Mouse (Mus musculus) regulatory T cell (primary cell): ENCODE measurements around the gene Dcaf8.

ENCODE experiments used
- in situ Hi-C: fragments of 300-600 bp; cut with MboI, MseI; formaldehyde crosslinking; loops from one replicate; pipeline ENCODE4 v1.15.1; 2025; ENCODE audit warnings: high pct_unique_total_duplicates

Dcaf8 gene

GRCm38 (mm10) chr1:172147835-172148278 lies at the start of gene Dcaf8:
Gene Dcaf8, plus strand, starts transcription at chr1:172148084.
- in situ Hi-C loops = loop anchor here (5.0 to 25.0 kb wide), 2 partner anchors 164 to 364 kb away; partner anchors contain the start of genes Cfap45 and Tagln2

GRCm38 (mm10) chr1:172099325-172100033 lies 48.4 kb upstream of the Dcaf8 start:
- in situ Hi-C loops = no loop called here

GRCm38 (mm10) chr1:172103619-172104018 lies 44.3 kb upstream of the Dcaf8 start:
- in situ Hi-C loops = no loop called here

DNA sequence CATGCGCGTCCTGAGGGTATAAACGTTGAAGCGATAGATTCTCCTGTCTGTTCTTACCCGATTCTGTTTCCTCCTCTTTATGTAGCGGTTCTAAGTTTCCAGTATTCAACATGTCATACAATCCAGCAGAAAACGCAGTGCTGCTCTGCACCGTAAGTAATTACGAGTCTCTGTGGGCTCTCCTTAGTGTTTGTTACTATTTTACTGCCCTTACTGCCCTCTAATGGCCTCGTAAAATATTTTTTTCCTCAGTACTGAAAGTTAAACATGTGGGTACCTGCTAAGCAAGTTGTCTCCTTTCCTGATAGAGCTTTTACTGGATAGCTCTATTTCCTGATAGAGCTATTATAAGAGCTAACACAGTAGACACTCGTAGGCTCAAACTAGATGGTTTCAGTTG lies 42.8 kb upstream of the Dcaf8 start:
- in situ Hi-C loops = no loop called here

DNA sequence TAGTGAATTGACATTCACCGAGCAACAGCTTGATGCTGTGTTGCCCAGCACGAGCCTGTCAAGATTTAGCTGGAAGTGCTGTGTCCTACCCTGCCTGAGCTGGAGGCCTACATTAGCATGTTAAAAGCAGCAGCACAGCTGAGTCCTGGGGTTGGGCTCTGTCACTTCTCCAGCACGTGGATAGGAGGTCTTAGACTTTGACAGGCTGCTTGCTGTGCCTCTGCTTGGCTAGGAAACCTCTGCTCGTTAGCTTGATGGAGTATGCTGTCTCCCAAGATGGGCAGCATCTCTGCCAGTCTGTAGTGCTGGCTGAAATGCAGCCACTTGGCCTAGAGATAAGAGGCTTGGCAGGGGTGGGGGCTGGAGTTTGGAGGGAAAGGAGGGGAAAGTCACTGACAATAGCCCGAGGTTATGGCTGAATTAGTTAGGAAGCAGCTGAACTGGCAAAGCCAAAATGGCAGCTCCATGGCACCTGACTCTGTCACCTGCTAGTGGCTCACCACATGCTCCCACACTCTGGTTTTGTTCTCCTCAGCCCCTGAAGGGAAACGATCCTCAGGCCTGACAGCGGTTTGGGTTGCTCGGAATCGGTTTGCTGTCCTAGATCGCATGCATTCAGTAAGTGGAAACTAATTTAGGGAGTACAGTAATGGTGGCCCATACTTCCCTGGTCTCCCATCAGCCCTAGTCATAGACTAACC lies 40.0 kb upstream of the Dcaf8 start:
- in situ Hi-C loops = no loop called here

GRCm38 (mm10) chr1:172116948-172117347 lies 30.9 kb upstream of the Dcaf8 start:
- in situ Hi-C loops = loop anchor here (10.0 kb wide), 1 partner anchor 302 kb away; no protein-coding TSS in a partner anchor

- in situ Hi-C loops = loop anchor here (10.0 kb wide), 1 partner anchor 304 kb away; no protein-coding TSS in a partner anchor
Measured at GRCm38 (mm10) chr1:172119100-172119499, 28.8 kb upstream of the Dcaf8 start.

GRCm38 (mm10) chr1:172119720-172120119 lies 28.2 kb upstream of the Dcaf8 start:
- in situ Hi-C loops = loop anchor here (10.0 kb wide), 1 partner anchor 305 kb away; no protein-coding TSS in a partner anchor

- in situ Hi-C loops = no loop called here
Measured at GRCm38 (mm10) chr1:172122671-172123070, 25.2 kb upstream of the Dcaf8 start.

DNA sequence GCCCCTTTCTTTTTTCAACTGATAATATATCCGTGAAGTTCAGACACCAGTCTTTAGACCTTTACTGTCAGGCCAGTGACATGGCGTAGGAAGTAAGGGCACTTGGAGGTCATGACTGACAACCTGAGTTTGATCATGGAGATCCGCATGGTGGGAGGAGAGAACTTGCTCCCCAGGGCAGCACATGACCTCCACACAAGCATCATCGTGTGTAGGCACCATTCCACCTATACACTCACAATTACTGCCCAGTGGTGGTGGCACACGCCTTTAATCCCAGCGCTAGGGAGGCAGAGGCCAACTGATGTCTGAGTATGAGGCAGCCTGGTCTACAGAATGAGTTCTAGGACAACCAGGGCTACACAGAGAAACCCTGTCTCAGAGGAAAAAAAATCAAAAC lies 23.3 kb upstream of the Dcaf8 start:
- in situ Hi-C loops = no loop called here

GRCm38 (mm10) chr1:172126376-172127347 lies 21.2 kb upstream of the Dcaf8 start, which contains the start of gene Pex19:
Gene Pex19, plus strand, starts transcription at chr1:172126755.
- in situ Hi-C loops = loop anchor here (25.0 kb wide), 1 partner anchor 386 kb away; the partner anchor contains the start of genes Cfap45 and Tagln2

DNA sequence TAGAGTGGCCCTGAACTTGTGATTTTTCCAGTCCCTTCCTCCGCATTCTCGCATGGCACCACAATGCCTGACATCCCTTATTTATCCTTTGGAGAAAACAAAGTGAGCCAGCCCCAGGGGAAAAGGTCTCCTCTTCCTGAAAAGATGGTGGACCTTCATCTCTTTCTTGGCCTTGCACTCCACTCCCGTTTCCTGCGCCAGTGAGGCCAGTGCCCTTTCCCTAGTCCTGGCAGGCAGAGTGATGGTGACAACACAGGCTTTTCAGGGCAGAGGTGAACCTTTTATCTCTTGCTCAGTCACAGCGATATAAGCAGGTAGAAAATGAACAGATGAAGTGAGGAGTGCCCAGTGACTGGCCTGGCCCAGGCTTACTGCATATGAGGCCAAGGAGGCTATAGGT lies 20.4 kb upstream of the Dcaf8 start:
- in situ Hi-C loops = loop anchor here (25.0 kb wide), 1 partner anchor 385 kb away; the partner anchor contains the start of genes Cfap45 and Tagln2

DNA sequence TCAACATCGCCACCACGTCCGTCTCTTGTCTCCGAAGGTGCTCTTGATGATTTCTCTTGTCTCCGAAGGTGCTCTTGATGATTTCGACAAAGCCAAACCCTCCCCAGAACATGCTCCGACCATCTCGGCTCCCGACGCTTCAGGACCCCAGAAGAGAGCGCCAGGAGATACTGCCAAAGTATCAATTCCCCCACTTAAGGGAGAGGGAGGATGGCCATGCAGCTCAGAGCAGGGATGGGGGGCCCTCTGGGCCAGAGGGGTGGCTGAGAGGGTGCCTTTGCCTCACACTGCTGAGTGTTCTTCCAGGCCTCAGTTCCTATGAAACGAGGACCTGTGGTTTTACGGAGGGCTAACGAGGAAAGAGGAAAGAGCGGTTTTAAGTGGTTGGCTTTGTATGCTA lies 19.3 kb upstream of the Dcaf8 start:
- in situ Hi-C loops = loop anchor here (25.0 kb wide), 1 partner anchor 384 kb away; the partner anchor contains the start of genes Cfap45 and Tagln2

- in situ Hi-C loops = loop anchor here (25.0 kb wide), 1 partner anchor 383 kb away; the partner anchor contains the start of genes Cfap45 and Tagln2
Measured at GRCm38 (mm10) chr1:172129108-172129507, 18.8 kb upstream of the Dcaf8 start.

DNA sequence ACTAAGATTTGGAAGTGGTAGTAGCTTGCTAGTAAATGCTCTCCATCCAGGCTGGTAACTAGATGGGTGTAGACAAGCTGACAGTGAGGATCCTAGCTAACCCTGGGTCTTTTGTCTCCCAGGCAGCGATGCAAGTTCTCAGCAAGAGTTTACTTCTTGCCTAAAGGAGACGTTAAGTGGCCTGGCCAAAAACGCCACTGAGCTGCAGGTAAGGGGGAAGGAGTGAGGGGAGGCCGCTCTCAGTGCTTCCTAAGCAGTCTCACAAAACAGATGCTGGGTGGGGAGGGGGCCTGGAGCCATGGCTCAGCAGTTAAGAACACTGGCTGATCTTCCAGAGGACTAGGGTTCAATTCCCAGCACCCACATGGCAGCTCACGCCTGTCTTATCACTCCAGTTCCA lies 18.1 kb upstream of the Dcaf8 start:
- in situ Hi-C loops = loop anchor here (25.0 kb wide), 1 partner anchor 383 kb away; the partner anchor contains the start of genes Cfap45 and Tagln2

DNA sequence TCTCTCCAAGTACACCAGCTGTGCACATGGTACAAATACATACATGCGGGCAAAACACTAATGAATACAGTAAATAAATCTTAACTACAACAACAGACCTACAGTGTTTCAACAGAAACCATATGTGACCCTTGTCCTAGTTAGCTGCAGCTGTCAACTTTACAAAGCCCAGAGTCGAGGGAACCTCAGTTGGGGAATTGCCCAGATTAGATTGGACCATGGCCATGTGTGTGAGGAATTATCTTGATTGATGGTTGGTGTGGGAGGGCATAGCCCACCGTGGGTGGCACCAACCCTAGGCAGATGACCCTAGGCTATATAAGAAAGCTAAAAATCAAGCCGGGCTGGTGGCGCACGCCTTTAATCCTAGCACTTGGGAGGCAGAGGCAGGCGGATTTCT lies 15.6 kb upstream of the Dcaf8 start:
- in situ Hi-C loops = loop anchor here (25.0 kb wide), 1 partner anchor 380 kb away; the partner anchor contains the start of genes Cfap45 and Tagln2

GRCm38 (mm10) chr1:172133535-172133934 lies 14.3 kb upstream of the Dcaf8 start:
- in situ Hi-C loops = loop anchor here (25.0 kb wide), 1 partner anchor 379 kb away; the partner anchor contains the start of genes Cfap45 and Tagln2

- in situ Hi-C loops = loop anchor here (25.0 kb wide), 1 partner anchor 378 kb away; the partner anchor contains the start of genes Cfap45 and Tagln2
Measured at GRCm38 (mm10) chr1:172134072-172134471, 13.8 kb upstream of the Dcaf8 start.

GRCm38 (mm10) chr1:172140160-172140559 lies 7.7 kb upstream of the Dcaf8 start:
- in situ Hi-C loops = loop anchor here (25.0 kb wide), 1 partner anchor 372 kb away; the partner anchor contains the start of genes Cfap45 and Tagln2

GRCm38 (mm10) chr1:172140825-172141224 lies 7.1 kb upstream of the Dcaf8 start:
- in situ Hi-C loops = loop anchor here (25.0 kb wide), 1 partner anchor 371 kb away; the partner anchor contains the start of genes Cfap45 and Tagln2
